Comparison of ENCODE assay signal across 10 mouse cellular contexts in the genomic region with DNA sequence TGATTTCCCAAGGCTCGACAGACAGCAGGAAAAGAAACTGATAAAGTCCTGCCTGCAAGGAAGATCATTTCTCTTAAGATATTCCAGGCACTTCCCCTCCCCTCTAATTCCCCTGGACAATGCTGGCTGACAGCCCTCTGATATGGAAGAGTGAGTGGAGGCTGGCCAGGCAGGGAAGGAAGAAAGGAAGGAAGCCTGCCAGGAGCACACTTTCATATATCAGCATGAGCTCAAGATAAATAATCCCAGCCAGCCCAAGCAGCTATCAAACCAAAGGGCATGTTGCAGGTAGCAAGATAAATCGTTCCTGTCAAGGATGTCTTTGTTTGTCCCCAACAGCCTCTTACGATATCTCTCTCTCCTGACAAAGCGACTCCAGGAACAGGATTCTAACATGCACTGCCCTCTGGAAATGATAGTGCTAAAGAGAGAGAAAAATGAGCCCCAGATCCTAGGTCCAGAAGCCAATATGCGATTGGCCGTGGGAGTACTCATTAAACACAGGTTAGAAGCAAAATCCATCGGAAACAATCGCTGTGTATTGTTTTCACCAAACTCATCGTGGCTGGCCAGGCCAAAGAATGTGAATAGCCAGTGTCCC. TPM values are rescaled to one million over a fixed set of nuclear protein-coding genes. Genes with fewer than 3 reads are reported as not detected.
DNase-seq lines count a peak whose midpoint lies in the region; ATAC-seq lines count a peak whose summit lies in the region.
"Had no signal": no experiment of that assay in that cellular context is flagged by ENCODE, and none has a peak within 500 bp of the region (broad histone marks: within the 10 kb centered on the region; RNA-seq: fewer than 3 reads in every experiment).

No protein-coding gene starts in this region.

- H3K36me3 ChIP-seq in liver, embryonic 13.5 days, result no peaks in the 10 kb centered on the region
- H3K36me3 ChIP-seq in forebrain, embryonic 14.5 days (ENCODE audit: control insufficient read depth, insufficient read depth, low read length), result no peaks in the 10 kb centered on the region
- H3K36me3 ChIP-seq: stomach, embryonic 15.5 days had no signal

- 0 out of 2 replicates have a peak, but pooled peaks have one; percentile 31 for ATAC-seq in liver, embryonic 13.5 days (ENCODE audit: low read depth)
- ATAC-seq in forebrain, embryonic 14.5 days, result no peak

- H3K9ac ChIP-seq in liver, embryonic 13.5 days, result no peak overlapping the region
- no peak overlapping the region for H3K9ac ChIP-seq in forebrain, embryonic 14.5 days (ENCODE audit: low read length)
- H3K9ac ChIP-seq: stomach, embryonic 15.5 days had no signal

- no peak overlapping the region for H3K4me3 ChIP-seq in liver, embryonic 13.5 days (replicated peaks)
- H3K4me3 ChIP-seq in forebrain, embryonic 14.5 days (ENCODE audit: low read depth, low read length), result no peak overlapping the region
- H3K4me3 ChIP-seq: heart, adult 2 months; stomach, embryonic 15.5 days had no signal

- H3K27me3 ChIP-seq in liver, embryonic 13.5 days, result no peaks in the 10 kb centered on the region
- no peaks in the 10 kb centered on the region for H3K27me3 ChIP-seq in forebrain, embryonic 14.5 days (replicated peaks; ENCODE audit: control insufficient read depth, insufficient read depth, low read length)
- H3K27me3 ChIP-seq: stomach, embryonic 15.5 days had no signal

- no peak overlapping the region for H3K4me2 ChIP-seq in liver, embryonic 13.5 days
- no peak overlapping the region for H3K4me2 ChIP-seq in forebrain, embryonic 14.5 days (ENCODE audit: low read length)
- H3K4me2 ChIP-seq: stomach, embryonic 15.5 days had no signal

- H3K4me1 ChIP-seq in liver, embryonic 13.5 days (replicated peaks), result no peaks in the 10 kb centered on the region
- H3K4me1 ChIP-seq in forebrain, embryonic 14.5 days (ENCODE audit: control insufficient read depth, insufficient read depth, low read length), result no peaks in the 10 kb centered on the region

- DNase-seq in cerebellum, postnatal 10 days, result peak; percentile 47 to 50
- DNase-seq in cerebellum, adult 8-10 months, result no peak
- peak; percentile 23 for DNase-seq in testis, postnatal 14 days (ENCODE audit: low spot score)
- DNase-seq in testis, postnatal 10 days (ENCODE audit: low spot score), result no peak
- DNase-seq in liver, embryonic 13.5 days, result no peak
- no peak for DNase-seq in layer of hippocampus, postnatal 25 days (ENCODE audit: extremely low spot score in 1 of 2, low spot score in 1 of 2)
- no peak for DNase-seq in spleen, postnatal 36 days (ENCODE audit: low spot score in 2 of 2)
- no peak for DNase-seq in forebrain, embryonic 14.5 days (ENCODE audit: low spot score)

- H3K27ac ChIP-seq in liver, embryonic 13.5 days, result no peak overlapping the region
- H3K27ac ChIP-seq in forebrain, embryonic 14.5 days (ENCODE audit: low read depth, low read length), result no peak overlapping the region
- H3K27ac ChIP-seq: heart, adult 2 months; stomach, embryonic 15.5 days had no signal

- 22% methylated on average over 9 of the region's 9 CpGs for WGBS in liver, embryonic 13.5 days (ENCODE audit: insufficient replicate concordance)
- WGBS in forebrain, embryonic 14.5 days, result 80% methylated on average over 9 of the region's 9 CpGs

- H3K9me3 ChIP-seq in liver, embryonic 13.5 days (replicated peaks), result no peaks in the 10 kb centered on the region
- H3K9me3 ChIP-seq in forebrain, embryonic 14.5 days (replicated peaks; ENCODE audit: control insufficient read depth, low read length), result no peaks in the 10 kb centered on the region
- H3K9me3 ChIP-seq: stomach, embryonic 15.5 days had no signal

RNA-seq across cellular contexts. Expression of a gene that starts 58.8 kb away (rescaled TPM):
- polyA plus RNA-seq in liver, embryonic 13.5 days (2015; fragmentation: Nextera tagmentation; extraction: Ambion mirVana), result 4.3 and 5.1 TPM in 2 replicates
- 10 to 100 TPM; 15.9 to 17.6 TPM for total RNA-seq in layer of hippocampus, postnatal 25 days (2021)
- 97.5 and 105 TPM in 2 replicates for polyA plus RNA-seq in forebrain, embryonic 14.5 days (2014; fragmentation: Nextera tagmentation; extraction: Ambion mirVana)

Comparison
In these comparisons a context has a peak if more than half of its experiments do, and no peak if none do; other contexts are left out.
1. DNase-seq: peak in cerebellum, postnatal 10 days (2 of 2) and testis, postnatal 14 days (single experiment); none in cerebellum, adult 8-10 months (single experiment), testis, postnatal 10 days (single experiment), liver, embryonic 13.5 days (single experiment), layer of hippocampus, postnatal 25 days (0 of 2), spleen, postnatal 36 days (0 of 2) and forebrain, embryonic 14.5 days (single experiment).
2. RNA of a gene that starts 58.8 kb away (polyA plus RNA-seq): 97.5 to 105 TPM in forebrain, embryonic 14.5 days; 4.3 to 5.1 TPM in liver, embryonic 13.5 days; every median in the first group is over 10 times any median in the second.